16 mouse cellular contexts compared by ENCODE assay signal in genomic region chr9:29772625-29773388, GRCm38 (mm10).
DNase-seq lines count a peak whose midpoint lies in the region; ATAC-seq and TF ChIP-seq lines count a peak whose summit lies in the region.
"Had no signal": no experiment of that assay in that cellular context is flagged by ENCODE, and none has a peak within 500 bp of the region (broad histone marks: within the 10 kb centered on the region; RNA-seq: fewer than 3 reads in every experiment).

No protein-coding gene starts in this region.

- no peaks in the 10 kb centered on the region for H3K4me1 ChIP-seq in forebrain, postnatal 0 days (ENCODE audit: insufficient read depth)
- H3K4me1 ChIP-seq in midbrain, embryonic 15.5 days: peaks cover 25% of the 10 kb centered on the region
- no peaks in the 10 kb centered on the region for H3K4me1 ChIP-seq in lung, adult 2 months (ENCODE audit: control insufficient read depth, insufficient read depth, low read length)

- H3K9me3 ChIP-seq in forebrain, postnatal 0 days (ENCODE audit: low read length): no peaks in the 10 kb centered on the region
- no peaks in the 10 kb centered on the region for H3K9me3 ChIP-seq in midbrain, embryonic 15.5 days
- H3K9me3 ChIP-seq: limb, embryonic 10.5 days had no signal

- TF ChIP-seq POLR2A in lung, adult 2 months (IDR thresholded peaks at IDR 0.05; ENCODE audit: borderline replicate concordance, extremely low read depth, low read depth, low read length): no peak

- 39% methylated on average over 11 of the region's 11 CpGs for WGBS in forebrain, postnatal 0 days
- WGBS in midbrain, embryonic 15.5 days: 59% methylated on average over 11 of the region's 11 CpGs
- WGBS in lung, adult 2 months: 71% methylated on average over 11 of the region's 11 CpGs

- no peak overlapping the region for H3K4me2 ChIP-seq in forebrain, postnatal 0 days (ENCODE audit: low read depth)
- H3K4me2 ChIP-seq in midbrain, embryonic 15.5 days: no peak overlapping the region

- ATAC-seq in forebrain, postnatal 0 days: peak; percentile 75
- ATAC-seq in midbrain, embryonic 15.5 days (replicated peaks): peak; percentile 68
- ATAC-seq: activated CD4-positive, CD25-positive, alpha-beta regulatory T cell, adult 4 months; inflammation-experienced regulatory T-cells, adult 6 months; Patski had no signal

- no peak overlapping the region for H3K4me3 ChIP-seq in forebrain, postnatal 0 days (ENCODE audit: low read depth, low read length)
- H3K4me3 ChIP-seq in midbrain, embryonic 15.5 days: no peak overlapping the region
- H3K4me3 ChIP-seq in lung, adult 2 months (replicated peaks; ENCODE audit: extremely low read depth, low read depth, low read length): no peak overlapping the region
- H3K4me3 ChIP-seq: limb, embryonic 10.5 days had no signal

- no peak for TF ChIP-seq CTCF in forebrain, postnatal 0 days (IDR thresholded peaks at IDR 0.05; ENCODE audit: low read depth)
- TF ChIP-seq CTCF in lung, adult 2 months (IDR thresholded peaks at IDR 0.05; ENCODE audit: insufficient read depth, low read length): no peak

- H3K27me3 ChIP-seq in forebrain, postnatal 0 days (ENCODE audit: insufficient read depth, low read length): no peaks in the 10 kb centered on the region; the same call in 1 of the 2 replicates
- no peaks in the 10 kb centered on the region for H3K27me3 ChIP-seq in midbrain, embryonic 15.5 days (replicated peaks)

- H3K36me3 ChIP-seq in forebrain, postnatal 0 days (ENCODE audit: insufficient read depth): no peaks in the 10 kb centered on the region
- H3K36me3 ChIP-seq in midbrain, embryonic 15.5 days (replicated peaks): no peaks in the 10 kb centered on the region
- H3K36me3 ChIP-seq: limb, embryonic 10.5 days had no signal

- H3K9ac ChIP-seq in forebrain, postnatal 0 days: no peak overlapping the region
- no peak overlapping the region for H3K9ac ChIP-seq in midbrain, embryonic 15.5 days

- peak; percentile 49 for DNase-seq in heart, adult 11 months
- no peak for DNase-seq in heart, adult 9 months (ENCODE audit: low spot score in 2 of 2)
- peak; percentile 29 for DNase-seq in layer of hippocampus, adult 11-12 months (ENCODE audit: low spot score)
- DNase-seq in layer of hippocampus, postnatal 25 days (ENCODE audit: extremely low spot score in 1 of 2, low spot score in 1 of 2): no peak
- DNase-seq in forebrain, postnatal 0 days: peak; percentile 57
- no peak for DNase-seq in lung, adult 2 months
- DNase-seq: adrenal gland, postnatal 36 days; cerebellum, adult 9-11 months; gastrocnemius, postnatal 10 days; kidney, postnatal 4 days had no signal

- H3K27ac ChIP-seq in forebrain, postnatal 0 days (ENCODE audit: low read depth, low read length): 0 out of 2 replicates have a peak overlapping the region, but pooled peaks have one; percentile 5
- peak overlapping the region; percentile 54; the same call in 1 of the 2 replicates for H3K27ac ChIP-seq in midbrain, embryonic 15.5 days
- H3K27ac ChIP-seq: limb, embryonic 10.5 days; stomach, postnatal 0 days had no signal

Comparison
In these comparisons a context has a peak if more than half of its experiments do, and no peak if none do; other contexts are left out.
1. DNase-seq: peak in heart, adult 11 months (single experiment), layer of hippocampus, adult 11-12 months (single experiment) and forebrain, postnatal 0 days (single experiment); none in heart, adult 9 months (0 of 2), layer of hippocampus, postnatal 25 days (0 of 2) and lung, adult 2 months (single experiment).